Mouse (Mus musculus): ENCODE results near the gene Grwd1.

GRCm38 (mm10) chr7:45786136-45786578 lies 44.6 kb downstream of the Grwd1 start:
- TF ChIP-seq CTCF (IDR thresholded peaks at IDR 0.05; ENCODE audit: control insufficient read depth, insufficient read depth, insufficient replicate concordance, low read depth, low read length), result no peak
- no peak for TF ChIP-seq POLR2A (IDR thresholded peaks at IDR 0.05; ENCODE audit: control insufficient read depth, low read depth, low read length)
